Mouse (Mus musculus) cerebral cortex, adult 2 months (tissue): ENCODE data around the gene Tas2r105.

Experiments used
- WGBS: fragments of 180-500 bp; shearing (Covaris S2); methylation state at CpG from one replicate; pipeline ENCODE4 v1.1.7; 2018; 5-methylcytosine and 5-hydroxymethylcytosine counted together

The Tas2r105 gene

DNA sequence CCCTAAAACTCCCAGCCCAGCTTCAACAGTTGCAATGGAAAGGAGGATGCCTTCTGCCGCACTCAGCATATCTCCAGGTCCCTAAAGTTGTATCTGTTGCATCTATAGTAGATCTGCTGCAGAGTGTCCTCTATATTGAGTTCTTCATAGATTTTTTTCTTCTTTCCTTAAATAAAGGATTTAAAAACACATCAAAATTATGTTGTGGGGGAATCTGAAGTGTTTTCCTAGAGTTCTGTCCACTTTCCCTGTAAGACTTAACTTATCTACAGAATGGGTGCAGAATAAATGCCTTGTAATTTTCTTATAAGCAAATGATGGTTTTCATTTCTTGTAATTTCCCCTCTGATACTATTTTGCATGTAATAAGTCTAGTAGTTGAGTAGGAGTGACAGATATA lies at the start of gene Tas2r105:
Gene Tas2r105 (minus strand): TSS at position 101 of the 400 bp plus-strand sequence.
- WGBS: 76% methylated on average over 1 of the region's 1 CpGs

DNA sequence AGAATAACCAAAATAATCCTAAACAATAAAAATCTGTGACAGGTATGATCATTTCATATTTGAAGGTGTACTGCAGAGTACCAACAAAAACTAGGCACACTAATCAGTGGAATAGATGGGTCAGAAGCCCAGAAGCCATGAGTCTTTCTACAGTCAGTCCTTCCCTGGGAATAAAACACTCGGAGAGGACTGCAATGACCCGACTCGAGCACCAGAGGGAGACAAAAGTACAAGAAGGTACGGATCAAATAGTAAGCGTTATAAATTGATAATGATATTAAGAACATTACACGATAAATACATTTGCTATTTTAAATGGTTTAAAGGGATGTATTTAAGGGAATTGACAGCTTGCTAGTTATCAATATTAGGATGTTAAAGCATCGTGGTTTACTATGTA lies 25.5 kb upstream of the Tas2r105 start:
- 46% methylated on average over 7 of the region's 7 CpGs for WGBS

DNA sequence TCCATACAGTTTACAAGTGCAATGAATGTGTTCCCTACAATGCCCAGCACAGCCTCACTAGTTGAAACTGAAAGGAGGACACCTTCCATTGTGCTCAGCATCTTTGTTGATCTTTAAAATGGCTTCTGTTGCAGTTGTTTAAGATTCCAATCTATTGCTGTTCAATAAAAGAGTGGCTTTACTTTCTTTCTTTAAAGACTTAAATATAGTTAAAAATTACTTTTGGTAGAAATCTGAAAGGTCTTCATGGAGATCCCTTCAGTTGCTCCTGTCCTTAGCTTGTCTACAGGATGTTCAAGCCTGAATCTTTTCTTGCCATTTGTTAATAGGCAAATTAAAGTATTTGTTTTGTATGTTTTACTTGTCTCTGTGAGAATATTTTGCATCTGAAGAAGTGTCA lies 2.7 kb upstream of the Tas2r105 start, which contains the start of gene Tas2r114:
Gene Tas2r114 (minus strand): TSS at position 101 of the 400 bp plus-strand sequence.

DNA sequence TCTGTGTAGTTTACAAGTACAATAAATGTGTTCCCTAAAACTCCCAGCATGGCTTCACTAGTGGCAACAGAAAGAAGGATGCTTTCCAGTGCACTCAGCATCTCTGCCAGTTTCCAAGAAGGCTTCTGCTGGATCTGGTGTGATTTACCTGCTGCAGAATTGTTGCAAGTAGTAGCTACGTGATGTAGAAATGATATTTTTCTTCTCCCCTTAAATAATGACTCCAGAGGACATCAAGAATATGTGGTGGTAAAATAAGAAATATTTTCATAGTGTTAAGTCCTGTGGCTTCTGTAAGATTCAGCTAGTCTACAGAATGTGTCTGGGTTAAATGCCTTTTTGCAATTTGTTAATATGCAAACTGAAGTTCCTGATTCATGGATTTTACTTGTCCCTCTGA lies 1.7 kb downstream of the Tas2r105 start, which contains the start of gene Tas2r104:
Gene Tas2r104 (minus strand): TSS at position 101 of the 400 bp plus-strand sequence.
- 70% methylated on average over 1 of the region's 1 CpGs for WGBS

DNA sequence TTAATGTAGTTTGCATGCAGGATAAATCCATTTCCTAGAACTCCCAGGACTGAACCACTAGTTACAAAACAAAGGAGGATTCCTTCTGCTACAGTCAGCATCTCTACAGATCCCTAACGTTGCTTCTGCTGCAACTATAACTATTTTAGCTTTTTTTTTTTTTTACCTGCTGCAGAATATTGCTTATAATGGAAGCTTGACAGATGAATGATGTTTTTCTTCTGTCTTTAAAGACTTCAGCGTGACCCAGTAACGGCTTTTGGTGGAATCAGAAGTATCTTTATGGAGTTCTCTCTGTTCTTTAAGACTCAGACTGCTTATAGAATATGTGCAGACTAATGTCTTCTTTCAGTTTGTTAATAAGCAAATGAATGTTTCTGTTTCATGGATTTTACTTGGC lies 8.5 kb downstream of the Tas2r105 start, which contains the start of gene Tas2r106:
Gene Tas2r106 (minus strand): TSS at position 101 of the 400 bp plus-strand sequence.
- 75% methylated on average over 3 of the region's 3 CpGs for WGBS

DNA sequence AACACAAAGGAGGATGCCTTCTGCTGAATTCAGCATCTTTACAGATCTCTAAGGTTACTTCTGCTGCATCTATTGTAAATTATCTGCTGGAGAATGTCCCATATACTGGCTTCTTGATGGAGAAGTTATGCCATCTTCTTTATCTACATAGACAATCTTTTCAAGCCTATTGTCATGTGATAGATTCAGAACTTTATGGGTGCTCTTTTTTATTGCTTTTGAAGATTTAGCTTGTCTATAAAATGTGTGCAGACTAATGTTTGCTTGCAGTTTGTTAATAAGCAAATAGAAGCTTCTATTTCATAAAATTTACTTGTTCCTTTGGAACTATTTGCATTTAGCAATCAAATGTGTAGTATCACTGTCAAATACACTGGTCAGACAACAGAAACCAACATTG lies 27.2 kb downstream of the Tas2r105 start, which contains the start of gene Tas2r107:
Gene Tas2r107 (minus strand): TSS at position 101 of the 400 bp plus-strand sequence.

